Mouse (Mus musculus) natural killer cell, adult 2 months (primary cell): ENCODE measurements at regions not wholly inside any gene's neighbourhood (a gene's known extent, or its start where the extent isn't known, plus 50 kb on each side); places are given as distances from the start of the nearest gene placed in this dataset.

Experiments used
- DNase-seq, 2 experiments: peaks; one replicate each; pipeline ENCODE4 v3.0.0; 2022; ENCODE audit warnings: low spot score in 2 of 2

- no peak for DNase-seq
Measured at GRCm38 (mm10) chr15:9898211-9898610, 149.5 kb upstream of the Spef2 start.

- no peak for DNase-seq
Measured at GRCm38 (mm10) chr15:9893146-9893545, 144.5 kb upstream of the Spef2 start.

- no peak for DNase-seq
Measured at GRCm38 (mm10) chr15:9892208-9892607, 143.5 kb upstream of the Spef2 start.

GRCm38 (mm10) chr15:9891446-9891845, 142.8 kb upstream of the Spef2 start:
- DNase-seq = no peak

- DNase-seq = no peak
Measured at GRCm38 (mm10) chr15:9875776-9876175, 127.1 kb upstream of the Spef2 start.

GRCm38 (mm10) chr15:9870126-9870525, 121.5 kb upstream of the Spef2 start:
- peak; percentile 3 to 20 for DNase-seq

- no peak for DNase-seq
Measured at GRCm38 (mm10) chr15:9864778-9865177, 116.1 kb upstream of the Spef2 start.

GRCm38 (mm10) chr15:9861825-9862224, 113.2 kb upstream of the Spef2 start:
- DNase-seq = no peak

- no peak for DNase-seq
Measured at GRCm38 (mm10) chr15:9839681-9840080, 91.0 kb upstream of the Spef2 start.

- DNase-seq = no peak
Measured at GRCm38 (mm10) chr15:9835096-9835495, 86.4 kb upstream of the Spef2 start.

- no peak for DNase-seq
Measured at GRCm38 (mm10) chr15:9804469-9804868, 55.8 kb upstream of the Spef2 start.
